ENCODE assay signal across 21 mouse cellular contexts in the genomic region with DNA sequence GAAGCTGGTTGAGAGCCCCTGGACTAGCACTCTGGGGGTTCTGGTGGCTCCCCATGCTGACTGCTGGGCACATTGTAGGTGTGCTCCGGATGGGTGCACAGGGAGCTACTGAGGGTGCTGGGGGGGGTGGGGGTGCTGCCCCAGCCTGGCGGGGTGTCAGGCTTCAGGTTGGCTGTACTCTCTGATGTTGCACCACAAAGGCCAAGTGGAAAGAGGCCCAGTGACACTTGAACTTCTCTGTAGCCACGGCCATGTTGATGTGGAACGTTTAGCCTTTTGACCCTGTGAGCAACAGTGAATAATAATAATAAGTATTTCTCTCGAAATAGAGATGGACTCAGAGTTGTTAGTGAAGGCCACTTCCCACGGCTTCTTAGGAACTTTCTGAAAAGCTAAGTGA. TPM values are rescaled to one million over a fixed set of nuclear protein-coding genes. Genes with fewer than 3 reads are reported as not detected.
"Had no signal": no experiment of that assay in that cellular context is flagged by ENCODE, and none has a peak within 500 bp of the region (broad histone marks: within the 10 kb centered on the region; RNA-seq: fewer than 3 reads in every experiment).

No protein-coding gene starts in this region.

- H3K27me3 ChIP-seq: heart, embryonic 12.5 days; hindbrain, embryonic 13.5 days; hindbrain, embryonic 15.5 days; limb, embryonic 15.5 days; liver, embryonic 13.5 days had no signal

- H3K27ac ChIP-seq: kidney, postnatal 0 days; limb, embryonic 13.5 days; limb, embryonic 15.5 days; liver, embryonic 13.5 days had no signal

- H3K36me3 ChIP-seq: heart, embryonic 12.5 days; hindbrain, embryonic 13.5 days; hindbrain, embryonic 15.5 days; limb, embryonic 13.5 days; limb, embryonic 15.5 days; liver, embryonic 13.5 days had no signal

- H3K4me3 ChIP-seq: heart, embryonic 10.5 days; heart, embryonic 12.5 days; hindbrain, embryonic 13.5 days; hindbrain, embryonic 15.5 days; limb, embryonic 13.5 days; limb, embryonic 15.5 days; liver, embryonic 13.5 days had no signal

- H3K4me2 ChIP-seq: heart, embryonic 12.5 days; hindbrain, embryonic 13.5 days; hindbrain, embryonic 15.5 days; limb, embryonic 13.5 days; limb, embryonic 15.5 days; liver, embryonic 11.5 days; liver, embryonic 13.5 days had no signal

- ATAC-seq: forebrain, embryonic 16.5 days; hindbrain, postnatal 0 days; intestine, embryonic 16.5 days had no signal

- DNase-seq: heart, adult 18-20 months; heart, postnatal 14 days; heart, postnatal 36 days; kidney, adult 11 months; kidney, adult 2 months; kidney, adult 9 months; layer of hippocampus, adult 9-11 months; layer of hippocampus, postnatal 36 days; liver, embryonic 13.5 days had no signal

- H3K9ac ChIP-seq: heart, embryonic 12.5 days; hindbrain, embryonic 13.5 days; hindbrain, embryonic 15.5 days; limb, embryonic 13.5 days; limb, embryonic 15.5 days; liver, embryonic 13.5 days had no signal

- H3K9me3 ChIP-seq: hindbrain, embryonic 15.5 days; limb, embryonic 15.5 days; liver, embryonic 13.5 days had no signal

RNA-seq across cellular contexts. Expression of a gene that starts 50.9 kb away (rescaled TPM):
- total RNA-seq: granulocyte monocyte progenitor cell, adult 5-6 weeks had no signal
